Mouse (Mus musculus) stomach, embryonic 14.5 days (tissue): ENCODE data around the gene Tmub2. TPM values are rescaled to one million over a fixed set of nuclear protein-coding genes. Genes with fewer than 3 reads are reported as not detected.

Source experiments
- ATAC-seq: fragments of 200-750 bp; cut with Nextera tagmentation; 2 replicates; pipeline ENCODE4 v1.8.0; 2017; ENCODE audit warnings: low read depth, moderate TSS enrichment; ENCODE audit not compliant: insufficient number of reproducible peaks, insufficient read depth, low FRiP score
- H3K27ac ChIP-seq: fragments of 300-500 bp; sonication (generic); 2 replicates; pipeline ENCODE4 v1.5.1; 2014; ENCODE audit warnings: mild to moderate bottlenecking, low read length, moderate library complexity, mixed read lengths
- H3K27me3 ChIP-seq: fragments of 300-500 bp; sonication (generic); 2 replicates; pipeline ENCODE4 v1.6.1; 2014; ENCODE audit warnings: low read length, control low read depth, mixed read lengths; ENCODE audit not compliant: control insufficient read depth, insufficient read depth
- H3K36me3 ChIP-seq: fragments of 300-500 bp; sonication (generic); 2 replicates; pipeline ENCODE4 v1.6.1; 2014; ENCODE audit warnings: mild to moderate bottlenecking, control low read depth, low read length, moderate library complexity, mixed read lengths; ENCODE audit not compliant: control insufficient read depth, insufficient read depth
- H3K4me1 ChIP-seq: fragments of 300-500 bp; sonication (generic); 2 replicates; pipeline ENCODE4 v1.6.1; 2014; ENCODE audit warnings: low read length, control low read depth, mixed read lengths; ENCODE audit not compliant: control insufficient read depth, insufficient read depth
- H3K4me2 ChIP-seq: fragments of 300-500 bp; sonication (generic); replicated peaks from 2 replicates; pipeline ENCODE4 v1.6.1; 2014; ENCODE audit warnings: low read depth, low read length, control low read depth
- H3K4me3 ChIP-seq: fragments of 300-500 bp; sonication (generic); 2 replicates; pipeline ENCODE4 v1.5.1; 2014; ENCODE audit warnings: low read depth, low read length, control low read depth
- H3K9ac ChIP-seq: fragments of 300-500 bp; sonication (generic); replicated peaks from 2 replicates; pipeline ENCODE4 v1.6.1; 2014; ENCODE audit warnings: low read depth, mild to moderate bottlenecking, control low read depth, low read length, moderate library complexity, mixed read lengths
- H3K9me3 ChIP-seq: fragments of 300-500 bp; sonication (generic); 2 replicates; pipeline ENCODE4 v1.6.1; 2016; ENCODE audit warnings: low read depth, low read length, control low read depth; ENCODE audit not compliant: control insufficient read depth
- WGBS: fragments of 180-500 bp; shearing (Covaris S2); extraction: QIAGEN DNeasy Blood & Tissue Kit; methylation state at CpG from one replicate; pipeline ENCODE4 v1.1.7; 2014; 5-methylcytosine and 5-hydroxymethylcytosine counted together
- polyA plus RNA-seq: library from polyadenylated mRNA; unstranded; fragments of >200 nt; fragmentation: Nextera tagmentation; extraction: Ambion mirVana; gene quantifications from 2 replicates; pipeline ENCODE4 v1.2.1, GENCODE M21; 2014

Gene Tmub2
- polyA plus RNA-seq, 1 experiment from 2014 or later, result 53.0 TPM

DNA sequence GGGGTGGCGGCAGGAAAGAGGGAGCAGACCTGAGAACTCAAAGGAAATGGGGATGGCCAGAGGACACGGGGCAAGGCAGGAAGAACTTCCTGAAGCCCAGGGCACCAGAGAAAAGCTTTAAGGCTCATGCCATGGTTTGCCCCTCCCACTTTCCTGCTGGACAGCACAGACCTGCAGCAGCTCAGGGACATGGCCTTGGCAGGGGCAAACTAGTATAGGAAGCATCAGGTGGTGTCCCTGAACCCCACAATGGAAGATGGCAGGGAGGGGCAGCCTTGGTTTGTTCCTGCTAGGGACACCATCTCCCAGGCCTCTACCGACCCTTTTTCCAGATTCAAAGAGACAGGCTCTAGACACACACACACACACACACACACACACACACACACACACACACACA, 20.6 kb downstream of the Tmub2 start:
- no peaks in the 10 kb centered on the region for H3K9me3 ChIP-seq
- H3K27me3 ChIP-seq, result no peaks in the 10 kb centered on the region
- no peak for ATAC-seq
- H3K4me2 ChIP-seq, result no peak overlapping the region
- 63% methylated on average over 3 of the region's 3 CpGs for WGBS
- peaks cover 15% of the 10 kb centered on the region for H3K4me1 ChIP-seq
- H3K4me3 ChIP-seq, result no peak overlapping the region
- H3K9ac ChIP-seq, result no peak overlapping the region
- no peak overlapping the region for H3K27ac ChIP-seq
- H3K36me3 ChIP-seq, result peaks cover 35% of the 10 kb centered on the region

- Histone ChIP-seq H3K9me3 (no peaks in the 10 kb centered on the region), H3K9ac (no peak overlapping the region), H3K4me3 (no peak overlapping the region), H3K27ac (no peak overlapping the region), H3K4me2 (no peak overlapping the region), H3K27me3 (no peaks in the 10 kb centered on the region), H3K36me3 (peaks cover 45% of the 10 kb centered on the region), H3K4me1 (peaks cover 17% of the 10 kb centered on the region)
- 84% methylated on average over 9 of the region's 9 CpGs for WGBS
- ATAC-seq, result no peak
Measured at GRCm38 (mm10) chr11:102308104-102308503, 23.4 kb downstream of the Tmub2 start.

DNA sequence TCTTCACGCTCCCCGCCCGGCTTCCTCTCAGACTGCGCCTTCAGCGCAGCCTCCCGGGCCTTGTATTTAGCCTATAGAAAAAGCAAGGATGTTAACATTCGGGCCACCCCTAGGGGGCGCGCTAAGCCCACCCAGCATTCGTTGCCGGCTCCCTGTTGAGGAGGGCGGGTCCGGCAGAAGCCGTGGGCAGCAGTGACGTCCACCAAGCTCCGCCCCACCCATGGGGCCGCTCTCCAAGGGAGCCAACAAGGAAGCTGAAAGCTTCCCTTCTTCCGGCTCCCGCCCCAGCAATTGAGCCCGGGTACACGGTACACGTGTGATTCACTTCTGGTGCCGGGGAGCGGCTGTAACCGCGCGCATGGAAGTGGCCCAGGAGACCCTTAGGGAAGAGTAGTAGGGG, 24.2 kb downstream of the Tmub2 start:
- ATAC-seq, result peak; percentile 95
- Histone ChIP-seq H3K27ac (peak overlapping the region; percentile 34), H3K27me3 (no peaks in the 10 kb centered on the region), H3K4me1 (peaks cover 17% of the 10 kb centered on the region), H3K4me3 (peak overlapping the region; percentile 29), H3K4me2 (peak overlapping the region; percentile 58), H3K9ac (no peak overlapping the region), H3K36me3 (peaks cover 54% of the 10 kb centered on the region), H3K9me3 (no peaks in the 10 kb centered on the region)
- WGBS, result under 1% methylated on average over 27 of the region's 27 CpGs

- Histone ChIP-seq H3K4me1 (peaks cover 17% of the 10 kb centered on the region), H3K9me3 (no peaks in the 10 kb centered on the region), H3K27me3 (no peaks in the 10 kb centered on the region), H3K27ac (peak overlapping the region; percentile 34; the same call in 1 of the 2 replicates), H3K36me3 (peaks cover 64% of the 10 kb centered on the region), H3K9ac (0 out of 2 replicates have a peak overlapping the region, but pooled peaks have one; percentile 10), H3K4me2 (peak overlapping the region; percentile 58), H3K4me3 (peak overlapping the region; percentile 29; the same call in 1 of the 2 replicates)
- 88% methylated on average over 22 of the region's 22 CpGs for WGBS
- ATAC-seq, result no peak
Measured at GRCm38 (mm10) chr11:102309821-102310617, 25.3 kb downstream of the Tmub2 start.

DNA sequence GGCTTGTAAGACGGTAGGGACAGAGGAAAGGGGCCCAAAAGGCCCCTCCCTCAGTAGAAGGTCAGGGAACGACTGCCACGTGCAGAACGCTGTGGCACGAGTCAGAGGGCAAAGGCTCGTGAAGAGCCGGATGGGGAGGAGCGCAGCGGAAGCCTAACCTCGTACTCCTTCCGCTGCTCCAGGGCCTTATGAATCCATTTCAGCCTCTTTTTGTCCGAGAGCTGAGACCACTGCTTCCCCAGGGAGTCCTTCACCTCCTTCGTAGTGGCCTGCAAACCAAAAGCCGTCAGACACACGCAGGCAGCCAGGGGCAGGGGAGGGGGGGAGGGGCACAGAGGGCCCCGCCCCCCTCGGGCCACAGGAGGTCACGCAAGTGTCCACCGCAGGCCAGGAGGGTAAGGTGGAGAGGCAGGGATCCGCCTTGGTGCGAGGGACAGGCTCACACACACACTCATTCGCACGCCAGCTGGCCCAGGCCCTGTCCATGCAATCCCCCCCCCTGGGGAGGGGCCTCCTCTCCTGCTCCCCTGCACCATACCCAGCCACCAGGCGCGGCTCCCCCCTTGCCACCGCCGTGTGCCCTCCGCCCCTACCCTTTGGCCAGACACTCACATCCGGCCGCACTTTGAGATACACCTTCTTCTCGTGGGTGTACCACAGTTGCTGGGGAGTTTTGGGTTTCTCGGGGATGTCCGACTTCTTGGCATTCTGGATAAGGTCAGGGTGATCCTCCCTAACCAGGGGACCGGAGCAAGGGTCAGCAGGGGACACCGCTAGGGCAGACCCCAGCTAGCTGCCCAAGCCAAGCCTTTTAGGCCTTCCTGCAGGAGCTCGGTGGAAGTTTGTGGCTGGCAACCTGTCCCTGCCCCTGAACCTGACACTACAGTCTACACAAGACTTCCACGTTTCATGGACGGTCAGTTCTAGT, 26.3 kb downstream of the Tmub2 start:
- Histone ChIP-seq H3K9ac (no peak overlapping the region), H3K27ac (no peak overlapping the region), H3K36me3 (peaks cover 64% of the 10 kb centered on the region), H3K4me3 (no peak overlapping the region), H3K27me3 (no peaks in the 10 kb centered on the region), H3K4me1 (peaks cover 22% of the 10 kb centered on the region), H3K4me2 (no peak overlapping the region), H3K9me3 (no peaks in the 10 kb centered on the region)
- ATAC-seq, result no peak
- 44% methylated on average over 38 of the region's 38 CpGs for WGBS

- no peak overlapping the region for H3K4me2 ChIP-seq
- ATAC-seq, result no peak
- no peak overlapping the region for H3K27ac ChIP-seq
- no peak overlapping the region for H3K9ac ChIP-seq
- peaks cover 55% of the 10 kb centered on the region for H3K36me3 ChIP-seq
- no peaks in the 10 kb centered on the region for H3K27me3 ChIP-seq
- H3K9me3 ChIP-seq, result no peaks in the 10 kb centered on the region
- no peak overlapping the region for H3K4me3 ChIP-seq
- WGBS, result 91% methylated on average over 4 of the region's 4 CpGs
- H3K4me1 ChIP-seq, result peaks cover 25% of the 10 kb centered on the region
Measured at GRCm38 (mm10) chr11:102311966-102312365, 27.2 kb downstream of the Tmub2 start.

DNA sequence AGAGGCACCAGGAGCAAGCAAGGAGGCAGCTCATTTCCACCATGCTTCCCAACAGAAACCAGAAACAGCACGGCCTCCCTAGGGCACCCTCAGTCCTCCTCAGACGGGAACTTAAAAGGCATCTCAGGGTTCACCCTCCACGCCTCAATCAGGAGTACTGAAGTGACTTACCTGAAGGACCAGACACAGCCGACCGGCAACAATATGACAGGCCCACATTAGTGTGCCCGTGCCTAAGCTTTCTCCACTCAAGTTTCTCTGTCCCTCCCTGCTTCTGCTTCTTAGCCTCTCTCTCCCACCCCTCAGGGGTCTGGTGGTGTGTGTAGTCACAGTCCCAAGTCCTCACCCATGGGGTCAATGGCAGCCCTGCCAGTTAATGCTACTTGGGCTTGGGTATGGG, 27.9 kb downstream of the Tmub2 start:
- Histone ChIP-seq H3K27ac (no peak overlapping the region), H3K4me3 (no peak overlapping the region), H3K36me3 (peaks cover 49% of the 10 kb centered on the region), H3K9me3 (no peaks in the 10 kb centered on the region), H3K4me1 (peaks cover 25% of the 10 kb centered on the region), H3K27me3 (no peaks in the 10 kb centered on the region), H3K4me2 (no peak overlapping the region), H3K9ac (no peak overlapping the region)
- no peak for ATAC-seq
- WGBS, result 85% methylated on average over 6 of the region's 6 CpGs

- Histone ChIP-seq H3K36me3 (peaks cover 39% of the 10 kb centered on the region), H3K9ac (no peak overlapping the region), H3K4me2 (no peak overlapping the region), H3K9me3 (no peaks in the 10 kb centered on the region), H3K4me3 (no peak overlapping the region), H3K4me1 (peaks cover 20% of the 10 kb centered on the region), H3K27me3 (no peaks in the 10 kb centered on the region), H3K27ac (no peak overlapping the region)
- ATAC-seq, result no peak
- 79% methylated on average over 12 of the region's 12 CpGs for WGBS
Measured at GRCm38 (mm10) chr11:102314321-102314720, 29.6 kb downstream of the Tmub2 start.
